Mouse (Mus musculus): ENCODE results near the gene Rad54l. TPM values are rescaled to one million over a fixed set of nuclear protein-coding genes. Genes with fewer than 3 reads are reported as not detected.

Gene Rad54l
- total and polyA plus RNA-seq, 2 experiments from 2014 or later = 3.8 to 7.7 TPM

- H3K27me3 ChIP-seq (ENCODE audit: control insufficient read depth, insufficient read depth, low read length) = no peaks in the 10 kb centered on the region
- peaks cover 19% of the 10 kb centered on the region for H3K4me1 ChIP-seq (ENCODE audit: control insufficient read depth, insufficient read depth)
- ATAC-seq (ENCODE audit: insufficient read depth, low read depth) (no peak), DNase-seq (ENCODE audit: low spot score) (no peak)
- no peak overlapping the region for H3K4me3 ChIP-seq (ENCODE audit: low read depth, low read length)
- no peak overlapping the region for H3K9ac ChIP-seq (replicated peaks; ENCODE audit: low read depth, low read length)
- no peak overlapping the region for H3K27ac ChIP-seq (ENCODE audit: low read depth)
- WGBS = 83% methylated on average over 2 of the region's 2 CpGs
- no peak for TF ChIP-seq EP300 (IDR thresholded peaks at IDR 0.05; ENCODE audit: low read depth)
- no peak for TF ChIP-seq CTCF (IDR thresholded peaks at IDR 0.05; ENCODE audit: low read depth)
- peaks cover 67% of the 10 kb centered on the region for H3K36me3 ChIP-seq (replicated peaks; ENCODE audit: control insufficient read depth, insufficient read depth, low read length)
- no peak overlapping the region for H3K4me2 ChIP-seq (ENCODE audit: low read depth, low read length)
- no peaks in the 10 kb centered on the region for H3K9me3 ChIP-seq (replicated peaks; ENCODE audit: control insufficient read depth, low read length)
Measured at GRCm38 (mm10) chr4:116157882-116158281, 34.4 kb upstream of the Rad54l start.

- H3K9ac ChIP-seq (replicated peaks; ENCODE audit: low read depth, low read length) = no peak overlapping the region
- H3K27me3 ChIP-seq (ENCODE audit: control insufficient read depth, insufficient read depth, low read length) = no peaks in the 10 kb centered on the region
- WGBS = 92% methylated on average over 15 of the region's 15 CpGs
- H3K4me3 ChIP-seq (ENCODE audit: low read depth, low read length) = no peak overlapping the region
- H3K36me3 ChIP-seq (replicated peaks; ENCODE audit: control insufficient read depth, insufficient read depth, low read length) = peaks cover 59% of the 10 kb centered on the region
- H3K27ac ChIP-seq (ENCODE audit: low read depth) = no peak overlapping the region
- ATAC-seq (ENCODE audit: insufficient read depth, low read depth) (no peak), DNase-seq (ENCODE audit: low spot score) (no peak)
- H3K4me2 ChIP-seq (ENCODE audit: low read depth, low read length) = no peak overlapping the region
- TF ChIP-seq EP300 (IDR thresholded peaks at IDR 0.05; ENCODE audit: low read depth) (no peak), CTCF (IDR thresholded peaks at IDR 0.05; ENCODE audit: low read depth) (no peak)
- H3K4me1 ChIP-seq (ENCODE audit: control insufficient read depth, insufficient read depth) = peaks cover 8% of the 10 kb centered on the region; the same call in 1 of the 2 replicates
- no peaks in the 10 kb centered on the region for H3K9me3 ChIP-seq (replicated peaks; ENCODE audit: control insufficient read depth, low read length)
Measured at GRCm38 (mm10) chr4:116152702-116153101, 29.2 kb upstream of the Rad54l start.

GRCm38 (mm10) chr4:116151238-116151637, 27.7 kb upstream of the Rad54l start, which contains the start of gene Lurap1:
Gene Lurap1 (minus strand): TSS chr4:116151338.
- H3K27me3 ChIP-seq (ENCODE audit: control insufficient read depth, insufficient read depth, low read length) = no peaks in the 10 kb centered on the region
- H3K36me3 ChIP-seq (replicated peaks; ENCODE audit: control insufficient read depth, insufficient read depth, low read length) = peaks cover 45% of the 10 kb centered on the region
- peak within 1 kb of the TSS; percentile 93 for H3K27ac ChIP-seq (ENCODE audit: low read depth)
- peak within 1 kb of the TSS; percentile 72 for H3K4me2 ChIP-seq (ENCODE audit: low read depth, low read length)
- H3K9me3 ChIP-seq (replicated peaks; ENCODE audit: control insufficient read depth, low read length) = no peaks in the 10 kb centered on the region
- DNase-seq (ENCODE audit: low spot score) (no peak), ATAC-seq (ENCODE audit: insufficient read depth, low read depth) (no peak)
- H3K9ac ChIP-seq (replicated peaks; ENCODE audit: low read depth, low read length) = peak within 1 kb of the TSS; percentile 94
- peaks cover 8% of the 10 kb centered on the region; the same call in 1 of the 2 replicates for H3K4me1 ChIP-seq (ENCODE audit: control insufficient read depth, insufficient read depth)
- TF ChIP-seq EP300 (IDR thresholded peaks at IDR 0.05; ENCODE audit: low read depth) (no peak), CTCF (IDR thresholded peaks at IDR 0.05; ENCODE audit: low read depth) (no peak)
- WGBS = 60% methylated on average over 6 of the region's 6 CpGs
- peak within 1 kb of the TSS; percentile 76 for H3K4me3 ChIP-seq (ENCODE audit: low read depth, low read length)

DNA sequence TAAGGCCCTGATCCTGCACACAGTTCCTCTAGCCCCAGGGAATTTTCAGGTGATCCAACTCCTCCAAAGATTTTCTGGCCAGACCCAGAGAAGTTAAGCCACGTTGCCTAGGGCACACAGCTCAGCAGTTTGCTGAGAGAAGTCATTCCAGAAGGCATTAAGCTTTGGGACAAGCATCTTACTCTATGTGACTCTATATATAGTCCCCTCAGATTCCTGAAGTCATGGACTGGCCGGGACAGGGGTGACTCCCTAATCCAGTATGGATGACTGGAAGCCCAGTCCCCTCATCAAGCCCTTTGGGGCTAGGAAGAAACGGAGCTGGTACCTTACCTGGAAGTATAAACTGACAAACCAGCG, 27.4 kb upstream of the Rad54l start:
- Histone ChIP-seq H3K4me1 (ENCODE audit: control insufficient read depth, insufficient read depth) (peaks cover 8% of the 10 kb centered on the region; the same call in 1 of the 2 replicates), H3K36me3 (replicated peaks; ENCODE audit: control insufficient read depth, insufficient read depth, low read length) (peaks cover 41% of the 10 kb centered on the region), H3K9me3 (replicated peaks; ENCODE audit: control insufficient read depth, low read length) (no peaks in the 10 kb centered on the region), H3K27me3 (ENCODE audit: control insufficient read depth, insufficient read depth, low read length) (no peaks in the 10 kb centered on the region), H3K4me2 (ENCODE audit: low read depth, low read length) (peak overlapping the region; percentile 72), H3K4me3 (ENCODE audit: low read depth, low read length) (peak overlapping the region; percentile 76), H3K27ac (ENCODE audit: low read depth) (peak overlapping the region; percentile 93), H3K9ac (replicated peaks; ENCODE audit: low read depth, low read length) (peak overlapping the region; percentile 94)
- TF ChIP-seq EP300 (IDR thresholded peaks at IDR 0.05; ENCODE audit: low read depth) (no peak), CTCF (IDR thresholded peaks at IDR 0.05; ENCODE audit: low read depth) (no peak)
- 12% methylated on average over 4 of the region's 4 CpGs for WGBS
- ATAC-seq (ENCODE audit: insufficient read depth, low read depth) (no peak; the same call in 1 of the 2 replicates), DNase-seq (ENCODE audit: low spot score) (no peak)

DNA sequence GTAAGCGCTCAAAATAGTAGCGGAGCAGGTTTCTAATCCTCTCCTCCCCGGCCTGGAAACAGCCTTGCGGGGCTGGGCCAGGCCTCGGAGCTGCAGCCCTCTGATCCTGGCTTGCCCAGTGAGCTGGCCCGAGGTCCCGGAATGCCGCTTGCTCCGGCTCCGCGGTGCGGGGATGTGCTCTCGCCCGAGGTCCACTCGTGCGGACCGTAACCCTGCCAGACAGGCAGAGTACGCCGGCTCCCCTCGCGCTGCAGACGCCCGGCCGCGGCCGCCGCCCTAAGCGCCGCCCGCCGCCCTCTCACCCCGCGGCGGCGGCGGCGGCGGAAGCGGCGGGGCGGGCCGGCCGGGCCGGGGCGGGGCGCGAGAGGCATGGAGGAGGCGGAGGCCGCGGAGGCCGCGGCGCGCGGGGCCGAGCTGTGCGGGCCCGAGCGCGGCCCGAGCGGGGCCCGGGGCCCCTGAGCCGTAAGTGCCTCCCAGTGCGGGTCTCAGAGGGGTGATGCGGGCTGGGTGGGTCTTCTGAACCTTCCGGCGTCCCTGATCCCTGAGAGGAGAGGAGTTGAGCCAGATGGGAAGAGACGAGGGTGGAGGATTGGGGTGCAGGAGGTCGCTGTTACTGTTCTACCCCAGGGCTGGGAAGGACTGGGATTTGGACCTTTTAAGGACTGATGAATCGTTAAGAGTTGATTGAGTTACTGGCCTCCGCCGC, 26.8 kb upstream of the Rad54l start:
- 1% methylated on average over 73 of the region's 73 CpGs for WGBS

More for the DNA sequence above, 26.8 kb upstream of the Rad54l start:
- Histone ChIP-seq H3K4me3 (ENCODE audit: low read depth, low read length) (peak overlapping the region; percentile 76), H3K4me1 (ENCODE audit: control insufficient read depth, insufficient read depth) (peaks cover 8% of the 10 kb centered on the region; the same call in 1 of the 2 replicates), H3K27me3 (ENCODE audit: control insufficient read depth, insufficient read depth, low read length) (no peaks in the 10 kb centered on the region), H3K9me3 (replicated peaks; ENCODE audit: control insufficient read depth, low read length) (no peaks in the 10 kb centered on the region), H3K36me3 (replicated peaks; ENCODE audit: control insufficient read depth, insufficient read depth, low read length) (peaks cover 36% of the 10 kb centered on the region), H3K27ac (ENCODE audit: low read depth) (peak overlapping the region; percentile 93), H3K9ac (replicated peaks; ENCODE audit: low read depth, low read length) (peak overlapping the region; percentile 94), H3K4me2 (ENCODE audit: low read depth, low read length) (peak overlapping the region; percentile 72)
- ATAC-seq (ENCODE audit: insufficient read depth, low read depth) = peak; percentile 94
- TF ChIP-seq CTCF (IDR thresholded peaks at IDR 0.05; ENCODE audit: low read depth) = no peak
- TF ChIP-seq EP300 (IDR thresholded peaks at IDR 0.05; ENCODE audit: low read depth) = no peak
- peak; percentile 57 for DNase-seq (ENCODE audit: low spot score)
